Mouse (Mus musculus): ENCODE data around the gene Rab23. TPM values are rescaled to one million over a fixed set of nuclear protein-coding genes. Genes with fewer than 3 reads are reported as not detected.

Gene Rab23
- polyA plus RNA-seq, 1 experiment = 6.8 TPM

- TF ChIP-seq POLR2A (IDR thresholded peaks at IDR 0.05; ENCODE audit: borderline replicate concordance, control insufficient read depth, low read depth, low read length) = no peak
- no peak overlapping the region for H3K4me3 ChIP-seq (replicated peaks; ENCODE audit: control insufficient read depth, low read depth, low read length)
- 92% methylated on average over 11 of the region's 11 CpGs for WGBS
- H3K4me1 ChIP-seq (ENCODE audit: control insufficient read depth, insufficient read depth, low read length) = no peaks in the 10 kb centered on the region
- no peak overlapping the region for H3K27ac ChIP-seq (ENCODE audit: control insufficient read depth, insufficient read depth, low read depth, low read length, poor library complexity)
Observed at GRCm38 (mm10) chr1:33765468-33766080, 45.9 kb downstream of the Rab23 start.

- no peak for TF ChIP-seq POLR2A (IDR thresholded peaks at IDR 0.05; ENCODE audit: borderline replicate concordance, control insufficient read depth, low read depth, low read length)
- TF ChIP-seq CTCF (IDR thresholded peaks at IDR 0.05; ENCODE audit: control insufficient read depth, insufficient read depth, low read length) = no peak
- Histone ChIP-seq H3K4me1 (ENCODE audit: control insufficient read depth, insufficient read depth, low read length) (no peaks in the 10 kb centered on the region), H3K27ac (ENCODE audit: control insufficient read depth, insufficient read depth, low read depth, low read length, poor library complexity) (no peak overlapping the region), H3K4me3 (replicated peaks; ENCODE audit: control insufficient read depth, low read depth, low read length) (no peak overlapping the region)
- WGBS = 88% methylated on average over 16 of the region's 16 CpGs
Observed at GRCm38 (mm10) chr1:33766520-33767508, 47.1 kb downstream of the Rab23 start.

GRCm38 (mm10) chr1:33768091-33768787, 48.6 kb downstream of the Rab23 start:
- H3K4me1 ChIP-seq (ENCODE audit: control insufficient read depth, insufficient read depth, low read length) = no peaks in the 10 kb centered on the region
- H3K27ac ChIP-seq (ENCODE audit: control insufficient read depth, insufficient read depth, low read depth, low read length, poor library complexity) = no peak overlapping the region
- H3K4me3 ChIP-seq (replicated peaks; ENCODE audit: control insufficient read depth, low read depth, low read length) = no peak overlapping the region
- WGBS = 90% methylated on average over 1 of the region's 1 CpGs
- TF ChIP-seq POLR2A (IDR thresholded peaks at IDR 0.05; ENCODE audit: borderline replicate concordance, control insufficient read depth, low read depth, low read length) (no peak), CTCF (IDR thresholded peaks at IDR 0.05; ENCODE audit: control insufficient read depth, insufficient read depth, low read length) (no peak)

GRCm38 (mm10) chr1:33768827-33769226, 49.1 kb downstream of the Rab23 start:
- TF ChIP-seq CTCF (IDR thresholded peaks at IDR 0.05; ENCODE audit: control insufficient read depth, insufficient read depth, low read length) (no peak), POLR2A (IDR thresholded peaks at IDR 0.05; ENCODE audit: borderline replicate concordance, control insufficient read depth, low read depth, low read length) (no peak)
- no peak overlapping the region for H3K4me3 ChIP-seq (replicated peaks; ENCODE audit: control insufficient read depth, low read depth, low read length)
- H3K27ac ChIP-seq (ENCODE audit: control insufficient read depth, insufficient read depth, low read depth, low read length, poor library complexity) = no peak overlapping the region
- H3K4me1 ChIP-seq (ENCODE audit: control insufficient read depth, insufficient read depth, low read length) = no peaks in the 10 kb centered on the region

- no peaks in the 10 kb centered on the region for H3K4me1 ChIP-seq (ENCODE audit: control insufficient read depth, insufficient read depth, low read length)
- no peak for TF ChIP-seq CTCF (IDR thresholded peaks at IDR 0.05; ENCODE audit: control insufficient read depth, insufficient read depth, low read length)
- TF ChIP-seq POLR2A (IDR thresholded peaks at IDR 0.05; ENCODE audit: borderline replicate concordance, control insufficient read depth, low read depth, low read length) = no peak
- 92% methylated on average over 10 of the region's 10 CpGs for WGBS
Observed at GRCm38 (mm10) chr1:33771621-33772020, 51.9 kb downstream of the Rab23 start.

GRCm38 (mm10) chr1:33772106-33772505, 52.4 kb downstream of the Rab23 start:
- 93% methylated on average over 9 of the region's 9 CpGs for WGBS
- Histone ChIP-seq H3K27ac (ENCODE audit: control insufficient read depth, insufficient read depth, low read depth, low read length, poor library complexity) (no peak overlapping the region), H3K4me3 (replicated peaks; ENCODE audit: control insufficient read depth, low read depth, low read length) (no peak overlapping the region), H3K4me1 (ENCODE audit: control insufficient read depth, insufficient read depth, low read length) (no peaks in the 10 kb centered on the region)
- no peak for TF ChIP-seq POLR2A (IDR thresholded peaks at IDR 0.05; ENCODE audit: borderline replicate concordance, control insufficient read depth, low read depth, low read length)
- no peak for TF ChIP-seq CTCF (IDR thresholded peaks at IDR 0.05; ENCODE audit: control insufficient read depth, insufficient read depth, low read length)

More at GRCm38 (mm10) chr1:33771621-33772020, 51.9 kb downstream of the Rab23 start:
- H3K27ac ChIP-seq (ENCODE audit: control insufficient read depth, insufficient read depth, low read depth, low read length, poor library complexity) = no peak overlapping the region
- no peak overlapping the region for H3K4me3 ChIP-seq (replicated peaks; ENCODE audit: control insufficient read depth, low read depth, low read length)

- Histone ChIP-seq H3K4me3 (replicated peaks; ENCODE audit: control insufficient read depth, low read depth, low read length) (no peak overlapping the region), H3K4me1 (ENCODE audit: control insufficient read depth, insufficient read depth, low read length) (no peaks in the 10 kb centered on the region), H3K27ac (ENCODE audit: control insufficient read depth, insufficient read depth, low read depth, low read length, poor library complexity) (no peak overlapping the region)
- 90% methylated on average over 14 of the region's 14 CpGs for WGBS
- no peak for TF ChIP-seq POLR2A (IDR thresholded peaks at IDR 0.05; ENCODE audit: borderline replicate concordance, control insufficient read depth, low read depth, low read length)
- no peak for TF ChIP-seq CTCF (IDR thresholded peaks at IDR 0.05; ENCODE audit: control insufficient read depth, insufficient read depth, low read length)
Observed at GRCm38 (mm10) chr1:33776175-33776611, 56.5 kb downstream of the Rab23 start.

GRCm38 (mm10) chr1:33784561-33784960, 64.9 kb downstream of the Rab23 start:
- TF ChIP-seq CTCF (IDR thresholded peaks at IDR 0.05; ENCODE audit: control insufficient read depth, insufficient read depth, low read length) (no peak), POLR2A (IDR thresholded peaks at IDR 0.05; ENCODE audit: borderline replicate concordance, control insufficient read depth, low read depth, low read length) (no peak)

More at GRCm38 (mm10) chr1:33784561-33784960, 64.9 kb downstream of the Rab23 start:
- whole genome bisulfite sequencing = 91% methylated on average over 5 of the region's 5 CpGs
- no peak overlapping the region for H3K4me3 ChIP-seq (replicated peaks; ENCODE audit: control insufficient read depth, low read depth, low read length)
- no peaks in the 10 kb centered on the region for H3K4me1 ChIP-seq (ENCODE audit: control insufficient read depth, insufficient read depth, low read length)
- no peak overlapping the region for H3K27ac ChIP-seq (ENCODE audit: control insufficient read depth, insufficient read depth, low read depth, low read length, poor library complexity)
